Mouse (Mus musculus) colon, adult 2 months (tissue): ENCODE results near the gene Ttll10. TPM values are rescaled to one million over a fixed set of nuclear protein-coding genes. Genes with fewer than 3 reads are reported as not detected.

Experiments
- polyA plus RNA-seq: library from polyadenylated mRNA; depleted of rRNA; stranded (reverse); fragments of >200 nt; gene quantifications from 2 replicates; pipeline ENCODE4 v1.2.3, GENCODE M21; 2012; rRNA removed

Gene Ttll10
- 27.0 and 29.4 TPM in 2 replicates for polyA plus RNA-seq

DNA sequence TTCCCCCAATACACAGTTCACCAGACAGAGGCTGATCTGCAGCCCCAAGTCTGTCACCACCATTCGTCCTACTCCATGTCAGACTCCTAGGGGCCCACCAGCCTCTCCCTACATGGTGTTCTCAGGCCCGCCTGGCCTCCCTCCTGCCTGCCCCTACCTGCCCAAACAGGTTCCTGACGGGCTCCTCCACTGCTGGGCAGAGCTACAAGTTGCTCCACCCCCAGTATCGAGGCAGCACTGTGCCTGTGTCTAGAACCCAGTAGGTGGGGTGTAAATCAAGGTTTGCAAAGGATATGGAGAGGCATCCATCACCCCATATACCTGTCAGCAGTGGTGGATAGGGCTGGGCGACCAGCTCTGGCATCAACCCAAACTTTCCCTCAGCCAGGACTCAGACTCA lies at the start of gene Ttll10:
Ttll10 (minus strand) TSS at position 154 of the 400 bp plus-strand sequence.

DNA sequence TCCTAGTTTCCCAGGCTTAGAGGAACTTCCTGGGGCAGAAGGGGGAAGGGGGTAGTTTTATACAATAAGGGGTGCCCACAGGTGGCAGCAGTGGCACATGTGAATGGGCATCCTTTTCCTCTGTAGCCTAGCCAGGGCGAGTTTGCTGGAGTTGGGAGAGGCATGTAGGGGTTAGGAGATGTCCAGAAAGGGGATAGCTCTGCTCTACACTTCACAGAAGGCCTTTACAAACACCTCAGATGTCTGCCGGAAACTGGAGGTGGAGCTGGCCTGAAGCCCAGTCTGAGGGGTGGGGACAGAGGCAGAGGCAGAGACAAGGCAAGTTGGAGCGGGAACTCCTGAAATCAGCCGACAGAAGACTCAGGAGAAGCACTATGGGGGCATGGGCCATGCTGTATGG lies 33.2 kb downstream of the Ttll10 start, which contains the start of gene Tnfrsf18:
Tnfrsf18 (plus strand) TSS at position 152 of the 400 bp plus-strand sequence.

DNA sequence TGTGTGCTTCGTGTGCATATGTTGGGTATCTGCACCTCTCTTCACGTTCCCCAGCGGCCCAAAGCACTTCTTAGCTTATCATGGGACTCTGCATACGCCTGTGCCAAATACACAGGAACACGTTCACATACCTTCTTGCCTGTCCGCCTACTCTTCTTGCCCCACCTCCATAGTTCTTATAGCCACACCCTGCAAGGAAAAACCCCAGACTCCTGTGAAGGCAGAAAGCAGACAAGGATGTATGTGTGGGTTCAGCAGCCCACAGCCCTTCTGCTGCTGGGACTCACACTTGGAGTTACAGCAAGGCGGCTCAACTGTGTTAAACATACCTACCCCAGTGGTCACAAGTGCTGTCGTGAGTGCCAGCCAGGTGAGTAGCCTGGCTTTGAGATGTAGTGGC lies 45.6 kb downstream of the Ttll10 start, which contains the start of gene Tnfrsf4:
Tnfrsf4 (plus strand) TSS at position 207 of the 400 bp plus-strand sequence.

DNA sequence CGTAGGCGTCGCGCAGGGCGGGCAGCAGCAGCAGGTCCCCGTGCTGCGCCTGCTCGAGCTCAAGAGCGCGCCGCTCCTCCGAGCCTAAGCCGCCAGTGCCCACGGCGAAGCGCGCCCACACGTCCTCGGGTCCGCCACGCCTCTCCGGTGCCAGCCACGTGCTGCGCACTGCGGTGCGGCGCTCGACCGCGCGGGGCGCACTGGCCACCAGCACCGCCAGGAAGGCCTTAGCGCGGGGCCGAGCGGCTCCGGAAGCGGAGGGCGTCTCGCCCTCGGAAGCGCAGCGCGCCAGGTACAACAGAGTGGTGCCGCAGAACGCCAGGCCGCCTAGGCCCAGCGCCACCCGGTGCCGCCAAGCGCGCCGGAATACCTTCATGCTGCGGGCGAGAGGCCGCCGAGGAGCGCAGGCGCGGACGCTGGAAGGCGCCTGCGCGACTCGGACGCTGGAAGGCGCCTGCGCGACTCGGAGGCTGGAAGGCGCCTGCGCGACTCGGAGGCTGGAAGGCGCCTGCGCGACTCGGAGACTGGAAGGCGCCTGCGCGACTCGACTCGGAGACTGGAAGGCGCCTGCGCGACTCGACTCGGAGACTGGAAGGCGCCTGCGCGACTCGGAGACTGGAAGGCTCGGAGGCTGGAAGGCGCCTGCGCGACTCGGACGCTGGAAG lies 66.8 kb downstream of the Ttll10 start, which contains the start of the genes B3galt6 and Sdf4:
B3galt6 (minus strand) TSS at position 409 of the 665 bp plus-strand sequence.
Sdf4 (plus strand) TSS at position 632 of the 665 bp plus-strand sequence.

Other genes starting within 250 kb of the Ttll10 start
- 67.5 and 73.1 TPM in 2 replicates for gene Ccnl2, start 246.9 kb downstream of the Ttll10 start, polyA plus RNA-seq
- gene Aurkaip1, start 228.1 kb downstream of the Ttll10 start, polyA plus RNA-seq, result 156 and 218 TPM in 2 replicates
- 198 and 240 TPM in 2 replicates for gene Mxra8, start 219.7 kb downstream of the Ttll10 start, polyA plus RNA-seq
- gene Dvl1, start 212.0 kb downstream of the Ttll10 start, polyA plus RNA-seq, result 158 and 173 TPM in 2 replicates
- 2.1 and 2.5 TPM in 2 replicates for gene Tas1r3, start 196.1 kb downstream of the Ttll10 start, polyA plus RNA-seq
- 42.9 and 61.8 TPM in 2 replicates for gene Cptp, start 190.0 kb downstream of the Ttll10 start, polyA plus RNA-seq
- 31.6 and 35.5 TPM in 2 replicates for gene Ints11, start 189.9 kb downstream of the Ttll10 start, polyA plus RNA-seq
- 67.3 and 77.5 TPM in 2 replicates for gene Pusl1, start 167.6 kb downstream of the Ttll10 start, polyA plus RNA-seq
- gene Acap3, start 167.6 kb downstream of the Ttll10 start, polyA plus RNA-seq, result 33.5 and 33.9 TPM in 2 replicates
- 117 and 241 TPM in 2 replicates for gene Ube2j2, start 115.6 kb downstream of the Ttll10 start, polyA plus RNA-seq
- 17.3 and 30.6 TPM in 2 replicates for gene C1qtnf12, start 97.1 kb downstream of the Ttll10 start, polyA plus RNA-seq
- 9.6 and 10.5 TPM in 2 replicates for gene B3galt6, start 66.8 kb downstream of the Ttll10 start, polyA plus RNA-seq
- gene Sdf4, start 66.5 kb downstream of the Ttll10 start, polyA plus RNA-seq, result 61.7 and 70.0 TPM in 2 replicates
- 5.3 and 6.2 TPM in 2 replicates for gene Tnfrsf4, start 45.6 kb downstream of the Ttll10 start, polyA plus RNA-seq
- gene Tnfrsf18, start 33.2 kb downstream of the Ttll10 start, polyA plus RNA-seq, result 5.0 and 6.4 TPM in 2 replicates
- 14.3 and 19.4 TPM in 2 replicates for gene 9430015G10Rik, start 50.6 kb upstream of the Ttll10 start, polyA plus RNA-seq
- 0.47 and 0.79 TPM in 2 replicates for gene Rnf223, start 71.1 kb upstream of the Ttll10 start, polyA plus RNA-seq
- gene Agrn, start 138.1 kb upstream of the Ttll10 start, polyA plus RNA-seq, result 54.9 and 60.1 TPM in 2 replicates
- 5.8 and 9.0 TPM in 2 replicates for gene Isg15, start 141.4 kb upstream of the Ttll10 start, polyA plus RNA-seq
- gene AW011738, start 143.9 kb upstream of the Ttll10 start, polyA plus RNA-seq, result 1.1 and 1.2 TPM in 2 replicates
- gene Perm1, start 156.5 kb upstream of the Ttll10 start, polyA plus RNA-seq, result 0.05 and 0.13 TPM in 2 replicates
- 50.0 and 54.1 TPM in 2 replicates for gene Plekhn1, start 175.4 kb upstream of the Ttll10 start, polyA plus RNA-seq
- 55.0 and 58.5 TPM in 2 replicates for gene Noc2l, start 176.6 kb upstream of the Ttll10 start, polyA plus RNA-seq
- gene Samd11, start 196.2 kb upstream of the Ttll10 start, polyA plus RNA-seq, result 0.29 and 1.1 TPM in 2 replicates